Mouse (Mus musculus) limb, embryonic 15.5 days (tissue): ENCODE results near the gene Nrde2. TPM values are rescaled to one million over a fixed set of nuclear protein-coding genes. Genes with fewer than 3 reads are reported as not detected.

Experiments used
- ATAC-seq: fragments of 200-750 bp; cut with Nextera tagmentation; 2 replicates; pipeline ENCODE4 v1.8.0; 2017; ENCODE audit warnings: low read depth, moderate TSS enrichment; ENCODE audit not compliant: insufficient number of reproducible peaks, low FRiP score, low TSS enrichment
- H3K27ac ChIP-seq: fragments of 300-500 bp; sonication (generic); 2 replicates; pipeline ENCODE4 v1.5.1; 2015; ENCODE audit warnings: moderate library complexity, mild to moderate bottlenecking, inconsistent platforms
- H3K27me3 ChIP-seq: fragments of 300-500 bp; sonication (generic); 2 replicates; pipeline ENCODE4 v1.6.1; 2015; ENCODE audit warnings: inconsistent platforms
- H3K36me3 ChIP-seq: fragments of 300-500 bp; sonication (generic); 2 replicates; pipeline ENCODE4 v1.6.1; 2015; ENCODE audit warnings: inconsistent platforms
- H3K4me1 ChIP-seq: fragments of 300-500 bp; sonication (generic); 2 replicates; pipeline ENCODE4 v1.6.1; 2015; ENCODE audit warnings: inconsistent platforms
- H3K4me2 ChIP-seq: fragments of 300-500 bp; sonication (generic); 2 replicates; pipeline ENCODE4 v1.6.1; 2015; ENCODE audit warnings: mild to moderate bottlenecking, inconsistent platforms
- H3K4me3 ChIP-seq: fragments of 300-500 bp; sonication (generic); 2 replicates; pipeline ENCODE4 v1.5.1; 2015; ENCODE audit warnings: mild to moderate bottlenecking, inconsistent platforms
- H3K9ac ChIP-seq: fragments of 300-500 bp; sonication (generic); 2 replicates; pipeline ENCODE4 v1.6.1; 2015; ENCODE audit warnings: inconsistent platforms
- H3K9me3 ChIP-seq: fragments of 300-500 bp; sonication (generic); 2 replicates; pipeline ENCODE4 v1.6.1; 2016; ENCODE audit warnings: inconsistent platforms
- WGBS: fragments of 180-500 bp; shearing (Covaris S2); methylation state at CpG from one replicate; pipeline ENCODE4 v1.1.7; 2015; 5-methylcytosine and 5-hydroxymethylcytosine counted together
- polyA plus RNA-seq: library from polyadenylated mRNA; unstranded; fragments of >200 nt; fragmentation: Nextera tagmentation; extraction: Ambion mirVana; gene quantifications from 2 replicates; pipeline ENCODE4 v1.2.1, GENCODE M21; 2015

Gene Nrde2
- polyA plus RNA-seq, 1 experiment from 2014 or later: 12.8 TPM

DNA sequence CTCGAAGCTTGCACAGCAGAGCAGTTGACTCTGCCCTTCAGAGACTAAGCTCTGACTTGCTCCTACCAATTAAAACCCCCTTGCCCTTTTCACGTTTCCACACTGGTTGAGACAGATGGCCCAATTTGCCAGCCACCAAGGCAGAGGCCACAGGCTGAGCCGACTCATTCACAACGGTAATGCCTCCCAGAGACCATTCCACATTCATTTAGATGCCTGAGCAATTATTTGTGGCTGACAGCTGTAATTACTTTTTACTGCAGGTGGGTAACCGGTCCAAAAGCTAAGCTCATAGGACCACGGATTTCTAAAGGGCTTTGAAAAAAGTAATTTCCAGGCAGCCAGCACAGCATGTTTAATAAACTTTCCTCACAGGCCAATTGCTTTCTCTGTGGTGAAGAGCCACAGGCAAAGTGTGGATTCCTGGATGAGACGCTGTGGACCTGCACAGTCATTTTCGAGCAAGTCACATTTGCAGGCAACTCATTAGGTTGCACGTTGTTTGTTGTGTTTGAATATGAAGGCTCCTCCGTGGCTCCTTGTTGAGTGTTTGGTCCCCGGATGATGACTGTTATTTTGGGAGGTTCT, 17.1 kb upstream of the Nrde2 start:
- Histone ChIP-seq H3K4me2 (no peak overlapping the region), H3K27ac (no peak overlapping the region), H3K4me3 (no peak overlapping the region), H3K36me3 (no peaks in the 10 kb centered on the region), H3K27me3 (no peaks in the 10 kb centered on the region), H3K9me3 (no peaks in the 10 kb centered on the region), H3K9ac (no peak overlapping the region), H3K4me1 (peaks cover 7% of the 10 kb centered on the region; the same call in 1 of the 2 replicates)
- no peak for ATAC-seq
- 25% methylated on average over 11 of the region's 11 CpGs for WGBS

DNA sequence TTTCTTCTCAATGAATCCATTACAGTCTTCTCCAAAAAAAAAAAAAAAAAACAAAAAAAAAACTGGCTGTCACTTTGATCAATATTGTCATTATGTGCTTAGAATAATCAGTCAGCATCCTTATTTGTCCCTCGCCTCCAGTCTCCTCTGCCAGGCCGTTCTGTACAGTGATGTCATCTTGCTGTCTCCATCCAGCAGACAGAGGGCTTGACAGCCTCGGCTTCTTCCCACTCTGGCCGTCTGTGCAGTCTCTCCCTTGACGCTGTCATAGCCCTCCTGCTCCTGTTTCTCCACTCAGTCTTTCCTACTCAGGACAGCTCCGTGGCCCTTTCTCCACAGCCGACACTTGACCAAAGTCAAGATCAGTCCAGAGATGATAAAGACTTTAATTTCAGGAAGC, 13.0 kb upstream of the Nrde2 start:
- no peak overlapping the region for H3K27ac ChIP-seq
- H3K4me1 ChIP-seq: peaks cover 13% of the 10 kb centered on the region
- H3K9me3 ChIP-seq: no peaks in the 10 kb centered on the region
- H3K4me3 ChIP-seq: no peak overlapping the region
- no peaks in the 10 kb centered on the region for H3K27me3 ChIP-seq
- H3K36me3 ChIP-seq: no peaks in the 10 kb centered on the region
- no peak overlapping the region for H3K4me2 ChIP-seq
- 71% methylated on average over 7 of the region's 7 CpGs for WGBS
- ATAC-seq: no peak
- no peak overlapping the region for H3K9ac ChIP-seq

DNA sequence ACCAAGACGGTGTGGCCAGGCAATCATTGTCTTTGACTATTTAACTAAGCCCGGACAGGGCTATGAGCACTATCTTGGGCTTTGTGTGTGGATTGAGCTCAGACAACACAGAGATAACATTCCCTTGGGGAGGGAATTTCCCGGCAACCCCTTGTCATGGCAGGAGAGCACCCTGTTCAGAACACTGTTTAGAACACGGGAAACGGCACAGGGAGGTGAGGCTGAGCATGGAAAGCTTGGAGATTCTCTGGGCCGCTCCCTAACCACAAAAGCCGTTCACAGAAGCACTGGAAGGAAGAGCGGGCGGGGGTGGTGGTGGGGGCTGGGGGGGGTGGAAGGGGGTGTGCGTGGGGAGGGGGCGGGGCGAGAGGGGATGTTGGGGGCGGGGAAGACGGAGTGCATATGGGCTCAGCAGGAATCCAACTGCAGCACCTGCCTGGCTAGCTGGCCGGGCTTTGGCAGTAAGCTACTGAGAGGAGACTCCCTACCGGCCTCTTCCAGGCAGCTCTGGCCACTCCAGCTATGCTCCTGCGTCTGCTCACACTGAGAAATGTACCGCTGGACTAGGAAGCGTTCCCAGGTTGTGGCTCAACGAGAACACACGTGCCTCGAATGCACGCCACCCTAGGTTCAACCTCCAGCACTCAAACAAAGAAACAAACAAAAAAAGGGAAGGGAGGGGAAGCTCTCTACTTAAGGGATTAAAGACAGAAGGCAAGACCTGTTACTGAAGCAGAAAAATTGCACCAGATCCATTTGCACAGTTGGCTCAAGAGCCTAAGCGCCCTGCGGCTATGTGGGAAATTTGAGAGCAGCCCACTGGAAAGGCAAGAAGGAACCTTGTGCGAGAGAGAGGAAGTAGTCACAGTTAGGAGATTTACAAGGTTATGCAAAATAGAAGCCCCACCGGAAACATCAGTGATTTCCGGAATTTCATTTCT, 8.7 kb upstream of the Nrde2 start:
- Histone ChIP-seq H3K27ac (peak overlapping the region; percentile 72), H3K9me3 (no peaks in the 10 kb centered on the region), H3K4me2 (peak overlapping the region; percentile 57), H3K4me3 (peak overlapping the region; percentile 31), H3K27me3 (no peaks in the 10 kb centered on the region), H3K36me3 (no peaks in the 10 kb centered on the region), H3K4me1 (peaks cover 11% of the 10 kb centered on the region), H3K9ac (no peak overlapping the region)
- ATAC-seq: peak; percentile 56; the same call in 1 of the 2 replicates
- 11% methylated on average over 21 of the region's 28 CpGs for WGBS

- Histone ChIP-seq H3K9ac (no peak overlapping the region), H3K27ac (no peak overlapping the region), H3K27me3 (no peaks in the 10 kb centered on the region), H3K36me3 (no peaks in the 10 kb centered on the region), H3K4me2 (no peak overlapping the region), H3K4me3 (no peak overlapping the region), H3K9me3 (no peaks in the 10 kb centered on the region), H3K4me1 (peaks cover 11% of the 10 kb centered on the region)
- 54% methylated on average over 1 of the region's 1 CpGs for WGBS
- no peak for ATAC-seq
These were observed 8.0 kb upstream of the Nrde2 start for GRCm38 (mm10) chr12:100167502-100167901.

DNA sequence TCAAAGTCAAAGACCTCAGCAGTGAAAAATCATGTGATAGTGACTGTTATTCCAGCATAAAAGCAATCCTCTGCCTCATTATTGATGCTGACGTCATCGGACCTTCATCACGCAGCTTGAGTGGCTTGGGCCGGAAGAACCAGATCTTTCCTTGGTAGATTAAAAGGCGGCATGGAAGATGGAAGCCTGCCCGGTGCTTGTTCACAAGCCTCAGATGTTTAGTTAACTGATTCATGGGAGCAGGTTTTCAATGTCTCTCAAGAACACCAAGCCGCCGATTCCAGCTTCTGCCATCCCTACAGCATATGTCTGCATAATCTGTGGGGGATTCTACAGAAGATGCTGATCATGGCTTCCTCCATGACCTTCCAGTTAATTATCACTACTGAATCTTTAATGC, 7.5 kb upstream of the Nrde2 start:
- Histone ChIP-seq H3K9me3 (no peaks in the 10 kb centered on the region), H3K4me2 (no peak overlapping the region), H3K36me3 (no peaks in the 10 kb centered on the region), H3K9ac (no peak overlapping the region), H3K27me3 (no peaks in the 10 kb centered on the region), H3K27ac (no peak overlapping the region), H3K4me3 (no peak overlapping the region), H3K4me1 (peaks cover 11% of the 10 kb centered on the region)
- WGBS: 71% methylated on average over 8 of the region's 8 CpGs
- no peak for ATAC-seq

- no peaks in the 10 kb centered on the region for H3K36me3 ChIP-seq
- ATAC-seq: no peak; the same call in 1 of the 2 replicates
- H3K27ac ChIP-seq: no peak overlapping the region
- H3K9ac ChIP-seq: no peak overlapping the region
- no peaks in the 10 kb centered on the region for H3K27me3 ChIP-seq
- peaks cover 11% of the 10 kb centered on the region for H3K4me1 ChIP-seq
- H3K4me3 ChIP-seq: no peak overlapping the region
- no peak overlapping the region for H3K4me2 ChIP-seq
- WGBS: 18% methylated on average over 3 of the region's 3 CpGs
- no peaks in the 10 kb centered on the region for H3K9me3 ChIP-seq
These were observed 6.7 kb upstream of the Nrde2 start for GRCm38 (mm10) chr12:100166177-100166576.

DNA sequence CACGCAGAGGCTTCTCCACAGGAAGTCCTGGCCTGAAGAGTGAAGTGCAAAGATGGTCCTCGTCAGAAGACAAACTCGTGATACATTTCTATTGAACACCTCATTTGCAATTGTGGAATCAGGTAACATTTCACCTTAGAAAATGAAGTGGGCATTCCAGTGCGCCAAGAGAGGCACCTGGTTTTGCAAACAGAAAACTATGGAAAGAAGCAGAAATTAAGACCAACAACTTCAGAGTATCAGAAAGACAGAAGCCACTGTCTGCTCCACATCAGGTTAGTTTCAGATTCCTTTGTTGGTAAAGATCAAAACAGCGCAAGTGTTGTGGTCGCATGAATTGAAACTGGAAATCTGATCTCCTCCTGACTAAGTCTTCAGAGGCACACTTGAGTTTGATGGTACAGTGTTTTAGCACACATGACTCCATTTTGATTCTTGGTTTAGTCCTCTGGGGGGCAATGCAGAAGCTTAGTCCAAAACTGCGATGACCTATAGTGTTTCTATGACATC, 5.6 kb upstream of the Nrde2 start:
- H3K27me3 ChIP-seq: no peaks in the 10 kb centered on the region
- H3K4me2 ChIP-seq: no peak overlapping the region
- no peaks in the 10 kb centered on the region for H3K36me3 ChIP-seq
- no peak overlapping the region for H3K9ac ChIP-seq
- 67% methylated on average over 7 of the region's 7 CpGs for WGBS
- H3K9me3 ChIP-seq: no peaks in the 10 kb centered on the region
- no peak overlapping the region for H3K27ac ChIP-seq
- H3K4me3 ChIP-seq: no peak overlapping the region
- H3K4me1 ChIP-seq: peaks cover 11% of the 10 kb centered on the region
- no peak for ATAC-seq

DNA sequence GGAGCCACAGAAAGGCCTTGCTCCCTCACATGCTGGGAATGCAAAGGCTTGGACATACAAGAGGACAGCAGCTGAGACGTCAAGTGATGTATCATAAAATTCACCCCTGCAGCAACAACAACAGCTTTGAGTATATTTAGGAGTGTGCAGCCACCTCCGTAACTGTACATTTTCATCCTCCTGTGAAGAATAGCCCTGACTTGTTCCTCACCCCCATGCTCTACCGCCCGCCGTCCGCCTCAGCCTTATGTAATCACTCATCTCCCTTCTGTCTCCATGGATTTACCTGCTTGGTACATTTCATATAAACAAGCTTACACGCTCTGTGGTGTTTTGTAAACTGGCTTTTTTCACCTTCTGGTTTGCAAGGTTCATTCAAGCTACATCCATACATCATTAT, 7.0 kb downstream of the Nrde2 start:
- no peak overlapping the region for H3K9ac ChIP-seq
- ATAC-seq: no peak
- 90% methylated on average over 7 of the region's 7 CpGs for whole genome bisulfite sequencing
- H3K4me2 ChIP-seq: no peak overlapping the region
- H3K36me3 ChIP-seq: peaks cover 35% of the 10 kb centered on the region
- H3K27me3 ChIP-seq: no peaks in the 10 kb centered on the region
- H3K27ac ChIP-seq: no peak overlapping the region
- H3K9me3 ChIP-seq: no peaks in the 10 kb centered on the region
- no peaks in the 10 kb centered on the region for H3K4me1 ChIP-seq
- no peak overlapping the region for H3K4me3 ChIP-seq

GRCm38 (mm10) chr12:100144269-100144668, 15.2 kb downstream of the Nrde2 start:
- no peak for ATAC-seq
- Histone ChIP-seq H3K27ac (no peak overlapping the region), H3K4me3 (no peak overlapping the region), H3K9ac (no peak overlapping the region), H3K4me1 (no peaks in the 10 kb centered on the region), H3K9me3 (no peaks in the 10 kb centered on the region; the same call in 1 of the 2 replicates), H3K27me3 (no peaks in the 10 kb centered on the region), H3K4me2 (no peak overlapping the region), H3K36me3 (peaks cover 90% of the 10 kb centered on the region)
- WGBS: 75% methylated on average over 5 of the region's 5 CpGs

- H3K9me3 ChIP-seq: no peaks in the 10 kb centered on the region; the same call in 1 of the 2 replicates
- ATAC-seq: no peak
- 91% methylated on average over 9 of the region's 9 CpGs for WGBS
- no peak overlapping the region for H3K4me2 ChIP-seq
- H3K4me1 ChIP-seq: no peaks in the 10 kb centered on the region
- H3K27me3 ChIP-seq: no peaks in the 10 kb centered on the region
- no peak overlapping the region for H3K4me3 ChIP-seq
- H3K27ac ChIP-seq: no peak overlapping the region
- H3K9ac ChIP-seq: no peak overlapping the region
- peaks cover 89% of the 10 kb centered on the region for H3K36me3 ChIP-seq
These were observed 15.7 kb downstream of the Nrde2 start for GRCm38 (mm10) chr12:100143737-100144136.

- Histone ChIP-seq H3K4me1 (no peaks in the 10 kb centered on the region), H3K27me3 (no peaks in the 10 kb centered on the region), H3K4me3 (no peak overlapping the region), H3K9ac (no peak overlapping the region), H3K27ac (no peak overlapping the region), H3K9me3 (no peaks in the 10 kb centered on the region; the same call in 1 of the 2 replicates), H3K4me2 (no peak overlapping the region), H3K36me3 (peaks cover 91% of the 10 kb centered on the region)
- ATAC-seq: no peak
- WGBS: 94% methylated on average over 11 of the region's 11 CpGs
These were observed 16.5 kb downstream of the Nrde2 start for GRCm38 (mm10) chr12:100142848-100143523.

DNA sequence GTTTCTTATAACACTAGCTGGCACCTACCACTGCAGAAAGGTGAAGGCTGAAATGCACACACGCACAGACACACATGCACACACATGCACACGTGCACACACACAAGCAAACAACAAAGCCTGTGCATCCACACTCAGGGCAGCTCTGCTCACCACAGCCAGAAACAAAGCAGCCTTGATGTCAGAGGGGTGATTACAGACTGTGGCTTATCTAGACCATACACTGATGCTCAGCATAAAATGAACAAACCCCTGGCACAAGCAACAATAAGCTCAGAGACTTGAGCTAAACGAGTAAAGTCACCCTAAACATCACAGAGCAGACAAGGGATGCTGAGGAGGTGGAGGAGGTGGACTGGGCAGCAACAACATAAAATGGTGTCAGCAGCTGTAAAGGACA, 24.3 kb downstream of the Nrde2 start:
- Histone ChIP-seq H3K4me1 (no peaks in the 10 kb centered on the region), H3K36me3 (peaks cover 88% of the 10 kb centered on the region), H3K4me3 (no peak overlapping the region), H3K4me2 (no peak overlapping the region), H3K27ac (no peak overlapping the region), H3K9ac (no peak overlapping the region), H3K9me3 (no peaks in the 10 kb centered on the region), H3K27me3 (no peaks in the 10 kb centered on the region)
- no peak for ATAC-seq
- WGBS: 84% methylated on average over 3 of the region's 3 CpGs
